Mouse (Mus musculus) kidney, adult 10 weeks (tissue): Measurements from ENCODE around the gene Ppp1r12b. TPM values are rescaled to one million over a fixed set of nuclear protein-coding genes. Genes with fewer than 3 reads are reported as not detected.

Experiments
- polyA plus RNA-seq: library from polyadenylated mRNA; stranded (reverse); fragments of 350-450 nt; fragmentation: Illumina TruSeq; extraction: RNeasy Lipid Tissue Mini Kit (QIAGEN cat#74804); gene quantifications from one replicate; pipeline ENCODE4 v1.2.3, GENCODE M21; 2014; ENCODE audit warnings: low read depth, low replicate concordance

Gene Ppp1r12b
- 4.4 TPM for polyA plus RNA-seq

GRCm38 (mm10) chr1:134955637-134956176, at the start of gene Ppp1r12b:
Gene Ppp1r12b, minus strand, starts transcription at chr1:134955942.

GRCm38 (mm10) chr1:134962053-134962803, 6.5 kb upstream of the Ppp1r12b start, which contains the start of gene Ube2t:
Gene Ube2t, plus strand, starts transcription at chr1:134962565.

Other genes starting within 250 kb of the Ppp1r12b start
- 0.97 TPM for gene Ube2t, start 6.6 kb upstream of the Ppp1r12b start, polyA plus RNA-seq
- 0.81 TPM for gene Lgr6, start 149.3 kb upstream of the Ppp1r12b start, polyA plus RNA-seq
- not detected for gene Ptpn7, start 176.8 kb upstream of the Ppp1r12b start, polyA plus RNA-seq
- gene Arl8a, start 190.9 kb upstream of the Ppp1r12b start, polyA plus RNA-seq: 27.9 TPM
- not detected for gene Gpr37l1, start 211.7 kb upstream of the Ppp1r12b start, polyA plus RNA-seq